Mouse (Mus musculus) macrophage (primary cell): ENCODE results near the gene C8a. TPM values are rescaled to one million over a fixed set of nuclear protein-coding genes. Genes with fewer than 3 reads are reported as not detected.

Experiments
- H3K27ac ChIP-seq: fragments of 350-480 bp; formaldehyde crosslinking; 2 replicates; pipeline ENCODE4 v1.9.0; 2021
- H3K36me3 ChIP-seq: fragments of 350-480 bp; formaldehyde crosslinking; 2 replicates; pipeline ENCODE4 v1.9.0; 2021; ENCODE audit errors: inconsistent target
- H3K4me3 ChIP-seq: fragments of 350-480 bp; formaldehyde crosslinking; 2 replicates; pipeline ENCODE4 v1.9.0; 2021; ENCODE audit errors: inconsistent target
- H3K79me2 ChIP-seq: fragments of 350-480 bp; formaldehyde crosslinking; 2 replicates; pipeline ENCODE4 v1.9.0; 2021; ENCODE audit errors: inconsistent target
- WGBS: methylation state at CpG from one replicate; pipeline ENCODE4 v1.1.7; 2026; ENCODE audit warnings: inconsistent platforms; ENCODE audit not compliant: missing documents; 5-methylcytosine and 5-hydroxymethylcytosine counted together
- polyA plus RNA-seq: library from polyadenylated mRNA; stranded (reverse); fragments of 250-400 nt; gene quantifications from 3 replicates; pipeline ENCODE4 v1.2.4, GENCODE M21; 2018; ENCODE audit warnings: inconsistent platforms

Gene C8a
- polyA plus RNA-seq, 1 experiment from 2014 or later = not detected

DNA sequence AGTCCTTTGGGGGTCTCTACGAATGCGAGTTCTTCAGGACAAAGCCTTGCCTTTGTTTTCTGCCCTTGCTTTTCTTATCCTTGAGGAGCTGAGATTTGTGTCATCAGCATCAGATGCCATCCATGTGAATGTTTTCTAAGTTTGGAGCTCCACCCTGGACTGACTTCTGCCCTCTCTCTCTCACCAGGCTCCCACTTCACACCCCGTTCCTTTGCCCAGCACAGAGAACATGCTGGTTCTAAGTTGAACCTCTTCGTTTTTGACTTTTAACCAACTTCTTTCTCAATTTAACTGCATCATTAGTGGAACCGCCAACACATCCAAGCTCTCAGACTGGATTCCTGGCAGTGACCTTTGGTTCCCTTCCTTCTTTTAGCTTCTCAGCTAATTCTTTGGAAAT lies 6.0 kb downstream of the C8a start:
- no peak overlapping the region for H3K4me3 ChIP-seq
- 95% methylated on average over 5 of the region's 5 CpGs for WGBS
- no peaks in the 10 kb centered on the region for H3K79me2 ChIP-seq
- no peaks in the 10 kb centered on the region for H3K36me3 ChIP-seq
- H3K27ac ChIP-seq = no peak overlapping the region

DNA sequence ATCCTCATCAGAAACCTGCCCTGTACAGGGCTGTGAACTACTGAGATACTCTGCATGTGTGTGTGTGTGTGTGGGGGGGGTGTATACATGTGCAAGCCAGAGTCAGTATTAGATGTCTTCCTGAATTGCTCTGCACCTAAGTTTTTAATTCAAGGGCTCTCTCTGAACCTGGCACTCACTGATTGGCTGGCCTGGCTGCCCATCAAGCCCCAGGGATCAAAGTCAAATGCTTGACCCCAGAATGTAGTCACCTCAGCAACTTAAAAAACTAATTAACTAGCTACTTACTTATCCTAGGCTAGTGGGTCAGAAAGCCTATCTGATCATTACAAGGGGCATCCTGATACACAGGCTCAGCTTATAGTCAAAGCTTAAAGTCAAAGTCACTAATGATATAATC lies 6.6 kb downstream of the C8a start:
- Histone ChIP-seq H3K36me3 (no peaks in the 10 kb centered on the region), H3K4me3 (no peak overlapping the region), H3K79me2 (no peaks in the 10 kb centered on the region), H3K27ac (no peak overlapping the region)

DNA sequence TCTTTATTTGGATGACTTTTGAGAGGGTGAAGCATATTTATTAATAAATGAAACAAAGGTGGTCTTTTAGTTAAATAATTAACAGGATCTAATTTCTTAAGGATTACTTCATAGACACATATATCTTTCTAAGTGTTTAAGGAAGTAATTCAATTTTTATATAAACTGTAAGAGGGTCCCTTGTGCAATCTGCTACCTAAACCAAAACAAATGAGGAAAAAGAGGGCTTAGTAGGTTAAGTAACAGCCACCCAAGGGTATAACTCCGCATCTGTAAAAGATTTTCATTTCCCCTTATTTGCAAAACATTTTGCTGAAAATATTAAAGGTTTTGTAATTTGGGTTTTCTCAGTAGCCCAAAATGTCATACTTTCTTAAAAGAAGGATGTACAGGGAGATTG lies 11.8 kb downstream of the C8a start:
- H3K36me3 ChIP-seq = no peaks in the 10 kb centered on the region
- WGBS = 13% methylated on average over 1 of the region's 1 CpGs
- H3K4me3 ChIP-seq = no peak overlapping the region
- H3K79me2 ChIP-seq = no peaks in the 10 kb centered on the region
- no peak overlapping the region for H3K27ac ChIP-seq

DNA sequence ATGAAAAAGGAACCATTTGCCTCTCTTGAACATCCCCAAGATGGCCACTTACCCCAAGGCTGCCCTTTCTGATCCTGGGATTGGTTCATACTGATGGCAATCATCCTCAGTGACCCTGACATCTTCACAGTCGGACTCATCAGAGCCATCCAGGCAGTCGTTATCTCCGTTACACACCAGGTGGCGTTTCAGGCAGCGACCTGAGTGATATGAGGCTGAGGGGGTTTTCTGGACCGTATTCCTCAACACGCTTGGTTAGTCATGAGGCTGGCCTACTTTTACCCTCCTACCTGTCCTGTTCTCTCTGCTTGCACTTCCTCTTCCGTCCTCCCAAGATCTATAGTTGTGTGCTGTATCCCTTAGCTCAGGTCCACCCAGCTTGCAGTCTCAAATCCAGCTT lies 15.0 kb downstream of the C8a start:
- no peaks in the 10 kb centered on the region for H3K36me3 ChIP-seq
- no peak overlapping the region for H3K4me3 ChIP-seq
- no peak overlapping the region for H3K27ac ChIP-seq
- no peaks in the 10 kb centered on the region for H3K79me2 ChIP-seq
- 85% methylated on average over 8 of the region's 8 CpGs for WGBS

DNA sequence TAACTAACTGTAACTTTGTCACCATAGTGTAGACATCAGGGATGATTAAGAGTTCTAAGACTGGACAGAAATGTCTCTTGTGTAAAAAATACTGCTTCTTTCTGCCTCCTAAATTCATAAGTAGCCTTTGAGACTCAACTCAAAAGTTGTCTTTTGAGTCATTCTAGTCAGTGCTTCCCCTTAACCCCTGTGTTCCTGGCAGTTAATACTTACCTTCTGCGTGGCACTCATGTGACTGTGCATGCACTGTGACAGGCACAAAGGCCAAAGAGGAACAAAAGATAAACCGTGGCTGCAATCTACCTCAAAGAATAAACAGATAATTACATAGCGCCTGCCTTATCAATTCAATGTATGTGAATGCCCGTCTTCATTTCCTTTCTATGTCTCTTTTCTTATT lies 18.4 kb downstream of the C8a start:
- 69% methylated on average over 4 of the region's 4 CpGs for WGBS

DNA sequence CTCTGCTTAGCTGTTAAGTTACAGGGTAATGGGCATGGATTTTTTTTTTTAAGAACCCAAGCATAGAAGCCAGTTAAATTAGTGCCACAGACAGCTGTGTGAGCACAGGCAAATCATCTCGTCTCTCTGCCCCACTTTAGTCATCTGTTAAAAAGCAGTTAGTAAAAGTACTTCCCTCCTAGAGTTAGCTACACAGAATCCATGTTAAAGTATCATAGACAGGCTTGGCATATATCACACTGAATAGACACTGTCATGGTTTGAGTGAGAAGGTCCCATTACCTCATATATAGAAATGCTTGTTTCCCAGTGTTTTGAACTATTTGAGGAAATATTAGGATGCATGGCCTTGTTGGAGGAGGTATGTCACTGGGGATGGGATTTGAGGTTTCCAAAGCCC lies 19.2 kb downstream of the C8a start, which contains the start of gene Gm17662:
Gene Gm17662 (plus strand): TSS at position 301 of the 400 bp plus-strand sequence.
- Histone ChIP-seq H3K27ac (no peak within 1 kb of the TSS), H3K4me3 (no peak within 1 kb of the TSS), H3K79me2 (no peaks in the 10 kb centered on the region), H3K36me3 (no peaks in the 10 kb centered on the region)
- WGBS = 88% methylated on average over 1 of the region's 1 CpGs

More for the DNA sequence above, 18.4 kb downstream of the C8a start:
- H3K79me2 ChIP-seq = no peaks in the 10 kb centered on the region
- H3K27ac ChIP-seq = no peak overlapping the region
- H3K36me3 ChIP-seq = no peaks in the 10 kb centered on the region
- no peak overlapping the region for H3K4me3 ChIP-seq

DNA sequence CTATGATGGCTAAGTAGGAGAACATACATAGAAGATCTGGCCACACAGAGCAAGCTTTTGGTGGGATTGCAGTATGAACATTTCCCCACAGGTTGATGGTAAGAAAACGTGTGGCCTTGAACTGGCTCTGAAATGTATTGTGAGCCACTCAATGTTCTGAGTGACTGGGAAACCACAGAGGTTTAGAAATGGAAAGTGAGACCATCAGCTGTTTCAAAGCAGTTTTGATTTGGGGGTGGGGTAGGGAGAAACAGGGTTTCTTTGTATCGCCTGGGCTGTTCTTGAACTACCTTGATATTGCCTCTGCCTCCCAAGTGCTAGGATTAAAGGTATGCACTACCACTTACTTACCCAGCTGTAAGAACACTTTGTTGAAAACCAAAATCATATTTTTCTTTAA lies 21.0 kb downstream of the C8a start:
- no peaks in the 10 kb centered on the region for H3K79me2 ChIP-seq
- no peaks in the 10 kb centered on the region for H3K36me3 ChIP-seq
- H3K4me3 ChIP-seq = no peak overlapping the region
- H3K27ac ChIP-seq = no peak overlapping the region
- 72% methylated on average over 2 of the region's 2 CpGs for WGBS

DNA sequence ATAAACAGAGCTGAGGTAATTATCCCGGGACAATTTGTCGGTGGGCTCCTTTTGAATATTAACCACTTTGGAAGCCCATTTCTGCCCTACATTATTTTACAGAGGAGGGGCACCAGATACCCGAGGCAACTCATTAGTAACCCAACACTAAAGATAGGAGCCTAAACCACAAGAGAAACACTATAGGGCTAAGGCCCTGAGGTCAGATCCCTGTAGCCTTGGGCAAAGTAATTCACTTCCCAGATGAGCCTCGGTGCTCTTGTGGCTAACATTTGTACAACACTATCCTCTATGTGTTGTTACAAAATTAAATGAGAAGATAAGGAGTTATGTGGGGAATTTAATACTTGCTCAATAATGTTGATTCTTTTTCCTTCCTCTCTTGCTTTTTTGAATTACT lies 32.7 kb downstream of the C8a start:
- WGBS = 80% methylated on average over 4 of the region's 4 CpGs
- no peak overlapping the region for H3K4me3 ChIP-seq
- H3K27ac ChIP-seq = no peak overlapping the region
- no peaks in the 10 kb centered on the region for H3K79me2 ChIP-seq
- H3K36me3 ChIP-seq = no peaks in the 10 kb centered on the region

DNA sequence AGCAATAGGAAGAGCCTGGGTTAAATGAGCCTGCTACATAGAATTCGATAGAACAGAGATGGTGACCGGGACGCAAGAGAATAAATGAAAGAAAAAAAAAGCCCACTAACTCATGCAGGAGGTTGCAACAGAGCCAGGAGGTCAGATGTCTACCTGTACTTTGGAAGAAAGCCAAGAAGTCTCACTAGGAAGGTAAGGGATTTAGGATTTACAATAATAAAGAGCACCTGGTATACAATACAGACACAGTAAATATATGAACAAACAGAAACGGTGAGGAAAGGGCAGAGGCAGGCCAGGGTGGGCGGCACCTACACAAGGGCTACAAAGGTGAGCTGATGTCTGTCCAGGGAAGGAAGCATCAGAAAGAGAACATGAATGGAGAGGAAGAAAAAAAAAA lies 34.0 kb downstream of the C8a start:
- no peak overlapping the region for H3K27ac ChIP-seq
- WGBS = 94% methylated on average over 3 of the region's 5 CpGs

DNA sequence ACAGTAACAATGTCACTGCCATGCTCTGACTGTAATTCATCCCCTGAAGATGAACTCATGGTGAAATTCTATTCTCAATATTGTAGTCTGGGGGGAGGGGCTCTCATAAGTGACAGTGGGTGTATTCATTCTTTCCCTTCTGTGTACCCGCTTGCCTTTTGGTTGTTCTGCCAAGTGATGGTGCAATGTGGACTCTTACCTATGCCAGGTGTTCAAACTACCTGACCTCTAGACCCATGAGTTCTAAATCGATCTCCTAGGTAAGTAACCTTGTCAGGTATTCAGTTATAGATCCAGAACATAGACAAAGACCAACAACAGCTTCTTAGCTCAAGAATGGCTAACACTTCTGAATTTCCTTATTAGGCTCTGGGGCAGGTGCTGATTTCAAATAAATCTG lies 37.9 kb downstream of the C8a start:
- Histone ChIP-seq H3K79me2 (no peaks in the 10 kb centered on the region), H3K27ac (no peak overlapping the region), H3K36me3 (no peaks in the 10 kb centered on the region), H3K4me3 (no peak overlapping the region)
- 86% methylated on average over 2 of the region's 2 CpGs for WGBS

More for the DNA sequence above, 34.0 kb downstream of the C8a start:
- Histone ChIP-seq H3K4me3 (no peak overlapping the region), H3K36me3 (no peaks in the 10 kb centered on the region), H3K79me2 (no peaks in the 10 kb centered on the region)

DNA sequence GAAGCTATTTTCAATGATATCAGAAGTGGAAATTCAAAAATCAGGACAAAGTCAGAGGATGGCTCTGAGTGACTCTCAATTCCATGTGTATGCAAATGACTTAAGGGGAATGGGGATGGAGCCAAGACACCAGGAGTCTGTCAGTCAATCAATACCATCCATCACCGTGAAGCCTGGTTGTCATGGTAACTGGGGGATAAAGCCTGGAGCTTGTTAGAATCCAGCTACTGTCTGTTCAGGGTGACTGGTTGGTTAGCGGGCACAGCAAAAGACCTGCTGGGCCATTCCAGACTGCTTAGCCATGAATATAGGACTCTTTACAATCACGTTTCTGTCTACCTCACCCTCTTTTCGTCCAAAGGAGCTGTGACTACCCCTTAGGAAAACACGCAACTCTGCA lies 41.1 kb downstream of the C8a start:
- no peak overlapping the region for H3K4me3 ChIP-seq
- H3K27ac ChIP-seq = no peak overlapping the region
- WGBS = 69% methylated on average over 5 of the region's 5 CpGs
- H3K79me2 ChIP-seq = no peaks in the 10 kb centered on the region
- H3K36me3 ChIP-seq = no peaks in the 10 kb centered on the region

DNA sequence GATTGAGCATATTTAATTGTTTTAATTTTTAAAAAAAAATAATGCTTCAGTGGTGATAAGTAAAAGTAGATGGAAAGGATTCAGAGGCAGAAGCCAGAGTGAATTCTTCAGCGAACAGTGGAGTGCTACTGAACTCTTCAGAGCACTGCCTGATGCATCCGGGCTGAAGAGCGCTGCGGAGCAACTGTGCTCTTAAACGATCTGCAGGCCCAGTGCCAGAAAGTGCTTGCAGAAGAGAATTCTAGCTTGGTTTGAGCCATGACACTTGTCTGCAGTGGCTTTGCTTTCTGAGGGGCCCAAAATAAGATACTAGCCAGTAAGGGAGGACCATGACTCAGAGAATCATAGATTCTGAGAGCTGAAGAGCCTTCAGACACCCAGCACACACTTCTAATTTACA lies 47.3 kb downstream of the C8a start:
- Histone ChIP-seq H3K4me3 (no peak overlapping the region), H3K27ac (no peak overlapping the region), H3K79me2 (no peaks in the 10 kb centered on the region), H3K36me3 (no peaks in the 10 kb centered on the region)
- 90% methylated on average over 5 of the region's 5 CpGs for WGBS

DNA sequence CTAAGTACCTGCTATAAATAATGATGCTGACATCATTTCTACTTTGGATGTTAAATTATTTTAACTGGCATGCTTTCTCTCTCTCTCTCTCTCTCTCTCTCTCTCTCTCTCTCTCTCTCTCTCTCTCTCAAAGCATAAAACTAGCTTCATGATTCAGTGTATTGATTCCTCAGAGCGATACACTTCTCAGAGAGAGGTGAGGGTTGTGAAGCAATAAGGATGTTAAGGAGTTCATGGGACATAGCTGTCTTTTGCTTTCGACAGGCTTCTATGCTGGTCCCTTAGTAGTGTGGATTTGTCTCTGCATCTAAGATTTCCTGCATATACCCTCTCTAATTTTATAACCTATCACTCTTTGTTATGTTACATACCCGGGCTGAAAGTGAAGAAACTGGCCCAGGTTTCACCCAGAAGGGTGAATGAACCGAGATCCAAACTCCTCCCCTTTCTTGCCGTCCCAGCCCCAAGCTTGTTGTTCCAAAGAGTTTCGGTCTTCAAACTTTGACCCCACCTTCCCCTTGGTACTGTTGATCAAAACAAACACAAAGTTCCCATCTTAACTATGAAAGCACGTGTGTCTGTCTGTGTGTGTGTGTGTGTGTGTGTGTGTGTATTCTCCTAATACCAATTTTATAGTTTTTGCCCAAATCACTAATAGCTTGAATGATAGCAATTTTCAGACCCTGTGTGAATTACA lies 51.7 kb downstream of the C8a start:
- Histone ChIP-seq H3K4me3 (no peak overlapping the region), H3K27ac (no peak overlapping the region), H3K36me3 (no peaks in the 10 kb centered on the region), H3K79me2 (no peaks in the 10 kb centered on the region)
- WGBS = 84% methylated on average over 6 of the region's 7 CpGs

DNA sequence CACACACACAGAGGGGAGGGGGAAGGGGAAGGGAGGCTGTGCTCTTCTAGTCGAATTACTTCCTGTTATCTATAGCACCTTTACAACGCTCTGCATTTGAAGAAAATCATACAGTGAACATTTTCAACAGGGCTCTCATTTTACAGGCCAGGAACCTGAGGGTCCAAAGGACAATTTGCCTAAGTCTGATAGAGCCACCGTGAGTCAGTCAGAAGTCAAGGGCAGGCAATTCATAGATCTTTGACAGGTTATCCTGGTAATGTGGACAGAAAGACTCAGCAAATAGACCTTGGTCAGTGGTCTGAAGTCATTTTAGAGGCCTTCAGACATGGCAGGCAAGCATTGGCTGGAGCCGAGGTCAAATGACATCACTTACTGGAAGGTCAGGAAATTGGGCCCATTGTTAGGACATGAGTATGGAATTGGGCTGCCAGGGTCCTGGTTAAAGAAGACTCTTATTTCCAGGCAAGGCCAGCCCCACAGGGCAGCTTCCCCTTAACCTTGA lies 52.5 kb downstream of the C8a start:
- no peak overlapping the region for H3K27ac ChIP-seq
- H3K36me3 ChIP-seq = no peaks in the 10 kb centered on the region
- WGBS = 48% methylated on average over 4 of the region's 4 CpGs
- H3K79me2 ChIP-seq = no peaks in the 10 kb centered on the region
- H3K4me3 ChIP-seq = no peak overlapping the region

DNA sequence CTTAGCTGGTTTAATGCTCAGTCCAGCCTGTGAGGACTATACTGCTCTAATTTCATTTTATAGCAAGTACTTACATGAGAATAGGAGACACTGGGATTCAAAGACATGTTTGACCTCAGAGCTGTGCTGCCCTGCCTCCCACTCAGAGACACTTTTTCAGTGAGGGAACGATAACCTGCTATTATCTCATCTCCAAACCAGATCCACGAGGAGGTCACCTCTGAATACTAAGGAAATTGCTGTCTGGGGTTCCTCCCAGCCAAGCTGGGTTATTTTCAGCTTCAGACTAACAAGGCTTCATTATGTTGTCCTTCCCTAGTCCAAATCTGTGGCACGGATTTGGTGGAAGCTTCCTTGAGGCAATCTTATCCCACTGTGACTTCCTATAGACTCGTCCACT lies 56.3 kb downstream of the C8a start:
- no peaks in the 10 kb centered on the region for H3K79me2 ChIP-seq
- H3K36me3 ChIP-seq = no peaks in the 10 kb centered on the region
- H3K27ac ChIP-seq = no peak overlapping the region
- H3K4me3 ChIP-seq = no peak overlapping the region
- WGBS = 75% methylated on average over 4 of the region's 4 CpGs

DNA sequence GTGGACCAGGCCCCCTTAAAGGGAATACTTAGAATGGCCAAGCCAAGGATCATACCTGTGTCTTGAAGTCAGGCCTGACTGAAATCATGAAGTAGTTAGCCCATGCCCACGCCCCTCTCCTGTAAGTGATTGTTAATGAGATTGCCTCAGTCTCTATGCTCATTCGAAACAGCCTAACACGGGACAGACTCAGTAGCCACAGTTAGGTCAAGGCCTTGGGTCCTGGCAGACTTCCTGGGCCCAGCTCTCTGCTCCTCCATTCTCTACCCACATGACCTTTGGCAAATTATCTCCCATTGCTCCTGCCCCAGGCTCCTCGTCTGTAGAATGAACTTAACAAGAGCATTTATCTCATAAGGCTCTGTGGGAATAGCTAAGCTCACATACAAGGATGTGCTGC lies 57.2 kb downstream of the C8a start:
- no peak overlapping the region for H3K27ac ChIP-seq
- H3K36me3 ChIP-seq = no peaks in the 10 kb centered on the region
- H3K4me3 ChIP-seq = no peak overlapping the region
- 81% methylated on average over 4 of the region's 4 CpGs for WGBS
- H3K79me2 ChIP-seq = no peaks in the 10 kb centered on the region
